Mouse (Mus musculus) left cerebral cortex, postnatal 25 days (tissue): Measurements from ENCODE around the gene Pias4. TPM values are rescaled to one million over a fixed set of nuclear protein-coding genes. Genes with fewer than 3 reads are reported as not detected.
"Not testable (repeated sequence)": the region's sequence is repeated elsewhere in the genome, so short reads cannot be mapped to it uniquely, and the experiment has no call there.

Source experiments
- DNase-seq, 2 experiments: peaks; one replicate each; pipeline ENCODE4 v3.0.0; 2022; ENCODE audit warnings: low spot score in 2 of 2, mixed read lengths in 1 of 2
- intact Hi-C: fragments of 180-260 bp; cut with DNase I; formaldehyde crosslinking; loops from one replicate; pipeline ENCODE4 v1.15.1; 2025
- total RNA-seq, 2 experiments: library from RNA; stranded (reverse); gene quantifications; 2 replicates each; pipeline ENCODE4 v1.2.3; 2021

The Pias4 gene
- total RNA-seq = 10 to 100 TPM; 26.6 to 28.7 TPM

DNA sequence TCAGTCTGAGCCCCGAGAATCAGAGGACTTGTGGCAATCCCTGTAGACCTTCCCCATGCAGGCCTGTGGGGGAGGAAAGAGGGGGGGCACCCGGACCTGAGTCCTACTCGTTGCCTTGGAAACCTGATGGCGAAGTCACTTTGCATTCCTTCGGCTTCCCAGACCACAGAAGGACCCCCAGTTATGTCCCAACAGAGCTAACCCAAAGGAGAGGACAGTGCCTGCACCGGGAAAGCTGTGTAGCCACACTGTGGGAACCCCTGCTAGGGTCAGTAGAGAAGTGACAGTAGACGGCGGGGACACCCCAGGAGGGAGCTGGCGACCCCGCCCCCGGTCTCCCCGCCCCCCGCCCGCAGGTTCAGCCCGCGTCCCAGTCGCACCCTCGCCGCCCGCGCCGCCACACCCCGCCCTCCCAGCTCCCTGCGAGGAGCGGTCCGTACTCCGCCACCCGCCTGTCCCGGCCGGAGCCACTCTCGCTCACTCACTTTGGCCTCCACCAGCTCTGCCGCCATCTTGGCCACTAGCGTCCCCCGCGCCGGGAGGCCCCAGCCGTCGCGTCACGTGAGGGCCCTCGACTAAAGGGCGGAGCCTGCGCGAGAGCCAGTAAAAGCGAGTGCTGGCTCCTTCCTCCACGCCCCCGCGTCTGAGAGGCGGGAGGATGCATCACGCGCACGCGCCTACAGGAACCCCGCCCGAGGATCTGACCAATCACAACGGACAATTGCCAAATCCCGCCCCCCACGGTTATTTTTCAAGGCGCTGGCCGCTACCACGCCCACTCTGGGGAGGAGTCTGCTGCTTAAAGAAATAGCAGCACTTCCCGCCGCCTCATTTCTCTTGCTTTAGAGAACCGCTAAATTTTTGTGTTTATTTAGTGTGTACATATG lies at the start of gene Pias4:
TSS of gene Pias4 (minus strand) at position 724 of the 887 bp plus-strand sequence.
- intact Hi-C loops = no loop called here
- peak; percentile 100 for DNase-seq

- intact Hi-C loops = loop anchor here (2.0 kb wide), 1 partner anchor 18 kb away; no protein-coding TSS in a partner anchor
- DNase-seq = not testable (repeated sequence)
Observed at GRCm38 (mm10) chr10:81217267-81217666, 49.5 kb upstream of the Pias4 start.

- DNase-seq = no peak
- intact Hi-C loops = loop anchor here (2.0 kb wide), 1 partner anchor 18 kb away; no protein-coding TSS in a partner anchor
Observed at GRCm38 (mm10) chr10:81216810-81217209, 49.1 kb upstream of the Pias4 start.

DNA sequence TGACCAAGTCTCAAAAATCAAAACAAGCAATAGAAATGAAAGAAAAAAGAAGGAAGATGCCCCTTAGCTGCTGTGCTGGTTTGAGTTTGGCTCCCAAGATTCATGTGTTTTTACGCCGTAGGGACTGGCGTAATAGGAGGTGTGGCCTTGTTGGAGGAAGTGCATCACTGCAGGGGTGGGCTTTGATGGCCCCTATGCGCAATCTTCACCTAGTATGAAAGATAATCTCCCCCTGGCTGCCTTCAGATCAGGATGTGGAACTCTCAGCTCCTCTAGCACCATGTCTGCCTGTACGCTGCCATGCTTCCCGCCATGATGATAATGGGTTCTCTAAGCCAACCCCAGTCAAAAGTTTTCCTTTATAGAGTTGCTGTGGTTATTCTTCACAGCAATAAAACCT lies 48.5 kb upstream of the Pias4 start:
- intact Hi-C loops = loop anchor here (2.0 kb wide), 1 partner anchor 17 kb away; no protein-coding TSS in a partner anchor
- DNase-seq = no peak

GRCm38 (mm10) chr10:81210154-81210553 lies 42.4 kb upstream of the Pias4 start:
- intact Hi-C loops = no loop called here
- no peak for DNase-seq

GRCm38 (mm10) chr10:81204137-81204536 lies 36.4 kb upstream of the Pias4 start:
- DNase-seq = no peak
- intact Hi-C loops = no loop called here

GRCm38 (mm10) chr10:81202978-81203720 lies 35.4 kb upstream of the Pias4 start:
- no peak for DNase-seq
- intact Hi-C loops = no loop called here

DNA sequence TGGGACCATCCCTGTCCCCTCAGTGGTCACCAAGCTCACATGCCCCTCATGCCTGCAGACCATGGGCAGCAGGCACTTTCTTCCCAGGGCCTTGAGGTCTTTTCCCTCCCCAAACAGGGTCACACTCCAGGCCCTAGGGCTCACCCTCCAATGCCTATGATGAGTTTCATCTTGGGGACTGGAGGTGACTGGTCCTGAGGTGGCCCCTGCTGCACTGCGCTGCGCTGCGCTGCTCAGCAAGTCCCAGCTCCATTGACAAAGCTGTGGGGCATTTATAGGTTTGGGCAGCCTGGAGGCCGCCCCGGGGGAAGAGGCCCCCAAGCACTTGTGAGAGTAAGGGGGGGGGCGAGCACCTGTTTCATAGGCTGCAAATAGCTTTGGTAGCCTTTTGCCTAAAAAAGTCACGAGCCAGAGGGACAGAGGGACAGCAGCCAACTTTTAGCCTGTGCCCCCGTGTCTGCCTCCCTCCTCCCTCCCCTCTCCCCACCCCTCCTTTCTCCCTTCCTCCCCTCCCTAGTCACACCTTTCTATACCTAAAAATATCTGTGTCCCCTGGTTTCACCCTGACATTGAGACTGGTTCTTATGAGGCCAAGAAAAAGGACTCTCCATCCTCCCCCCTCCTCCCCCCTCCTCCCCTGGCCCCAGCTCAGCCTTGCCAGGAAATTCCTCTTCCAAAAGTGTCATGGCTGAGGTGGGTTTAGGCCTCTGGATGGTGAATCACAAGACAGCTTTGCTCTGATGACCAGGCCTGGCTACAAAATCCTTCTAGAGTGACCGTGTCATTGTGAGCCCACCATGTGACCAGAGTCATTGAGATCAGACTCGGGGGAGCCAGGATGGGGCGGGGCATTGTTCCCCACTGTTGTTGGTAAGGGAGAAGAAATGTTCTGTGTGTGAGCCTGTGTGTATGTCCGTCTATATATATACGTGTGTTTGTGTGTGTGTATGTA lies 34.4 kb upstream of the Pias4 start, which contains the start of gene Nmrk2:
TSS of gene Nmrk2 (minus strand) at position 245 of the 952 bp plus-strand sequence.
- intact Hi-C loops = no loop called here
- no peak for DNase-seq

DNA sequence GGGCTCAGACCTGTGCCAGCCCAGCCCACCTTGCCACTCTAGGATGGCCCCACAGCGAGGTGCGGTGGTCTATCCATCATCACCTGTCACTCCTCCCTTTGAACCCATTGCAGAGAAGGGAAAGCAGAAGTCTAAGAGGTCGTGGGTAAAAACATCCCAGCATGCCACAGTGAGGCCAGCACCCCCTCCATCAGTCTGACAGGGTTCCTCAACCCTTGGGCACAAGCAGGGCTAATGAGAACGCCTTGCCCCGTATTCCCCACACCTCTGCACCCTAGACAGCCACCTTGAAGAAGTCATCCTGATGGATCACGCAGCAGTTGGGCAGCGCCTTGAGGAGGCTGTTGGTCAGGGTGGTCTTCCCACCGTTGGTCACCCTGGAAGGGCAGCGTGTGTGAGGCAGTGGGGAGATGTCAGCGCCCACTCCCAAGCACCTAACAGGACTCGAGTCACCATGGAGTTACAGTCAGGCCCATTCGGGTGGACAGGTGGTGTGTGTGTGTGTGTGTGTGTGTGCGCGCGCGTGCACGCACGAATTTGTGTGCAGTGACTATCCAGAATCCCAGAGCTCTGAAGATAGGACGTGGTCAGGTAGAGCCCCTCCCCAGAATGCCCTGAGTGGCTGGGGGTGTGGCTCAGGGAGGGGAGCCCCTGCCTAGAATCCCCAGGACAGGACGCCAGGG lies 33.0 kb upstream of the Pias4 start:
- no peak for DNase-seq
- intact Hi-C loops = no loop called here

- no peak for DNase-seq
Observed at GRCm38 (mm10) chr10:81200141-81200540, 32.4 kb upstream of the Pias4 start.

GRCm38 (mm10) chr10:81198990-81199389 lies 31.3 kb upstream of the Pias4 start:
- DNase-seq = no peak
- intact Hi-C loops = loop anchor here (2.0 to 10.0 kb wide), 3 partner anchors 18 to 256 kb away; partner anchors contain the start of gene Nfic

More at GRCm38 (mm10) chr10:81200141-81200540, 32.4 kb upstream of the Pias4 start:
- intact Hi-C loops = no loop called here

- intact Hi-C loops = loop anchor here (2.0 to 10.0 kb wide), 3 partner anchors 19 to 257 kb away; partner anchors contain the start of gene Nfic
- DNase-seq = peak; percentile 74 to 83
Observed at GRCm38 (mm10) chr10:81198230-81198629, 30.5 kb upstream of the Pias4 start.

- intact Hi-C loops = loop anchor here (5.0 to 10.0 kb wide), 2 partner anchors 150 to 257 kb away; partner anchors contain the start of gene Nfic
Observed at GRCm38 (mm10) chr10:81197305-81197704, 29.6 kb upstream of the Pias4 start.

DNA sequence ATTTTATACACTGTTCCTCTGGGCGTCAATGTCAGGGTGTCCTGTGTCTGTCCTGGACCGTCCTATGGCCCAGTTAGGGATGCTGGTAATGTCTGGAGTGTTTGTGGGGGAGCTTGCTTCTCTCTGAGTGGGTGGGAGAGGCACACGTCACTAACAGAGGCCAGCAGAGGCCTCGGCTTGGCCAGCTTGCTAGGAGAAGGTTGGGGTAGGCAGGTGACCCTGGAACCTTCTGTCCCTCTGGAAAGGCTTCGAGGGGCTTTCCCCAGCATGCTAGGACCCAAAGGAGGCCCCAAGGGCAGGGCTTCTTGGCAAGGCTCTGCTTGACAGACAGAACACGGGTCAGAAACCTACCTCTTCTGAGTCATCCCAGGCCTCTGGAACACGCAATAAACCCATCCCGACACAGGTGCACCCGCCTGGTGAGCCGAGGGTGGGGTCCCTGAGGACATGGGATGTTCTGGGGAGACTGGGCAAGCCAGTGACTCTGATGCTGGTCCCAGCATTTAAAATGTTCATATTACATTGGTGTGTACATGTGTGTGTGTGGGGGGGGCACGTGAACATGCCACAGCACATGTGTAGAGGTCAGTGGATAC lies 28.8 kb upstream of the Pias4 start:
- intact Hi-C loops = loop anchor here (5.0 to 10.0 kb wide), 2 partner anchors 151 to 258 kb away; partner anchors contain the start of gene Nfic

More at GRCm38 (mm10) chr10:81197305-81197704, 29.6 kb upstream of the Pias4 start:
- DNase-seq = no peak

DNA sequence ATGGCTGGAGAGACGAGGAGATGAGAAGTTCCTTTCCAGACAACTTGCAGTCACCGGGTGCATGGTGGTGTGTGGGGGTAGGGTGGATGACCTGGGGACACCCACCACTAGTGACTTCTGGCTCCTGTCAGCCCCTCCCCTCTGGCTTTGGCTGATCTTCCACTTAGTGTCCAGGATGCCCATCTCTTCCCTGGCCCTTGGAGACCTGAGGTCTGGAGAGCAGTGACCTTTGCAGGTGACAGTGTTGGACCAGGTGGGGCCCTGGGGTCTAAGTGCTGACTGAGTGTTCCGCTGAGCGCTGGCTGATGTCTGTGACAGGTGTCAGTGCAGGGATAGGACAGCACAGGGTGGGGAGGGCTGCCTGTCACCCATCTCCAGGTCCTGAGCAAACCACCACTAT lies 27.6 kb upstream of the Pias4 start:
- DNase-seq = no peak
- intact Hi-C loops = loop anchor here (5.0 to 10.0 kb wide), 2 partner anchors 152 to 260 kb away; partner anchors contain the start of gene Nfic

More for the DNA sequence above, 28.8 kb upstream of the Pias4 start:
- DNase-seq = no peak

GRCm38 (mm10) chr10:81193991-81194774 lies 26.5 kb upstream of the Pias4 start:
- intact Hi-C loops = loop anchor here (10.0 kb wide), 1 partner anchor 261 kb away; the partner anchor contains the start of gene Nfic
- DNase-seq = peak in 1 of 2 experiments; percentile 49
